25 mouse cellular contexts compared by ENCODE assay signal in genomic region chr13:36284097-36284496, GRCm38 (mm10).
DNase-seq lines count a peak whose midpoint lies in the region; ATAC-seq and TF ChIP-seq lines count a peak whose summit lies in the region.
"Had no signal": no experiment of that assay in that cellular context is flagged by ENCODE, and none has a peak within 500 bp of the region (broad histone marks: within the 10 kb centered on the region; RNA-seq: fewer than 3 reads in every experiment).

No protein-coding gene starts in this region.

- WGBS in neural tube, embryonic 11.5 days = 61% methylated on average over 1 of the region's 1 CpGs
- WGBS in hindbrain, embryonic 12.5 days = 35% methylated on average over 1 of the region's 1 CpGs
- WGBS in midbrain, embryonic 14.5 days = 14% methylated on average over 1 of the region's 1 CpGs
- WGBS in thymus, adult 2 months = 86% methylated on average over 1 of the region's 1 CpGs

- TF ChIP-seq POLR2A in thymus, adult 2 months (IDR thresholded peaks at IDR 0.05; ENCODE audit: control insufficient read depth, extremely low read depth, insufficient read depth, low read length, poor library complexity) = no peak

- peaks cover 5% of the 10 kb centered on the region; the same call in 1 of the 2 replicates for H3K4me1 ChIP-seq in neural tube, embryonic 11.5 days (ENCODE audit: control insufficient read depth, insufficient read depth, low read length)
- H3K4me1 ChIP-seq in hindbrain, embryonic 12.5 days = peaks cover 23% of the 10 kb centered on the region
- peaks cover 31% of the 10 kb centered on the region for H3K4me1 ChIP-seq in midbrain, embryonic 14.5 days (ENCODE audit: control insufficient read depth, insufficient read depth, low read length)
- no peaks in the 10 kb centered on the region for H3K4me1 ChIP-seq in thymus, adult 2 months (replicated peaks; ENCODE audit: control insufficient read depth, insufficient read depth, low read length)
- H3K4me1 ChIP-seq: intestine, embryonic 15.5 days; liver, embryonic 13.5 days had no signal

- H3K9me3 ChIP-seq in neural tube, embryonic 11.5 days (ENCODE audit: control insufficient read depth, low read length) = no peaks in the 10 kb centered on the region
- no peaks in the 10 kb centered on the region for H3K9me3 ChIP-seq in hindbrain, embryonic 12.5 days (replicated peaks)
- no peaks in the 10 kb centered on the region for H3K9me3 ChIP-seq in midbrain, embryonic 14.5 days (ENCODE audit: control insufficient read depth, low read length)
- H3K9me3 ChIP-seq: embryonic facial prominence, embryonic 12.5 days; intestine, embryonic 15.5 days; limb, embryonic 13.5 days; liver, embryonic 13.5 days had no signal

- TF ChIP-seq CTCF in thymus, adult 2 months (IDR thresholded peaks at IDR 0.05; ENCODE audit: borderline replicate concordance, control insufficient read depth, extremely low read depth, insufficient read depth, low read length, poor library complexity) = no peak

- H3K9ac ChIP-seq in neural tube, embryonic 11.5 days (ENCODE audit: low read length) = no peak overlapping the region
- no peak overlapping the region for H3K9ac ChIP-seq in hindbrain, embryonic 12.5 days
- no peak overlapping the region for H3K9ac ChIP-seq in midbrain, embryonic 14.5 days (replicated peaks; ENCODE audit: low read length)
- H3K9ac ChIP-seq: embryonic facial prominence, embryonic 12.5 days; intestine, embryonic 15.5 days; limb, embryonic 13.5 days; liver, embryonic 13.5 days; lung, embryonic 14.5 days had no signal

- no peak for ATAC-seq in neural tube, embryonic 11.5 days (ENCODE audit: insufficient read depth, low FRiP score, low TSS enrichment)
- no peak for ATAC-seq in hindbrain, embryonic 12.5 days (ENCODE audit: low FRiP score)
- ATAC-seq in midbrain, embryonic 14.5 days (ENCODE audit: low FRiP score, low TSS enrichment) = no peak
- ATAC-seq: CD4-positive, CD25-positive, alpha-beta regulatory T cell, adult 4 months; intestine, embryonic 15.5 days had no signal

- no peaks in the 10 kb centered on the region for H3K36me3 ChIP-seq in neural tube, embryonic 11.5 days (ENCODE audit: control insufficient read depth, insufficient read depth, low read length)
- H3K36me3 ChIP-seq in hindbrain, embryonic 12.5 days = no peaks in the 10 kb centered on the region
- no peaks in the 10 kb centered on the region for H3K36me3 ChIP-seq in midbrain, embryonic 14.5 days (ENCODE audit: control insufficient read depth, insufficient read depth, low read length)
- H3K36me3 ChIP-seq in thymus, adult 2 months (ENCODE audit: control insufficient read depth, insufficient read depth, low read length) = no peaks in the 10 kb centered on the region
- H3K36me3 ChIP-seq: embryonic facial prominence, embryonic 12.5 days; intestine, embryonic 15.5 days; limb, embryonic 13.5 days; liver, embryonic 13.5 days had no signal

- no peaks in the 10 kb centered on the region for H3K27me3 ChIP-seq in neural tube, embryonic 11.5 days (ENCODE audit: control insufficient read depth, insufficient read depth, low read length)
- peaks cover 29% of the 10 kb centered on the region for H3K27me3 ChIP-seq in hindbrain, embryonic 12.5 days
- peaks cover 42% of the 10 kb centered on the region for H3K27me3 ChIP-seq in midbrain, embryonic 14.5 days (ENCODE audit: control insufficient read depth, insufficient read depth, low read length)
- no peaks in the 10 kb centered on the region for H3K27me3 ChIP-seq in thymus, adult 2 months (ENCODE audit: control insufficient read depth, insufficient read depth, low read length)
- H3K27me3 ChIP-seq: embryonic facial prominence, embryonic 12.5 days; intestine, embryonic 15.5 days; limb, embryonic 13.5 days; liver, embryonic 13.5 days; Patski had no signal

- no peak overlapping the region for H3K4me2 ChIP-seq in neural tube, embryonic 11.5 days (ENCODE audit: low read depth)
- no peak overlapping the region for H3K4me2 ChIP-seq in hindbrain, embryonic 12.5 days (replicated peaks)
- 0 out of 2 replicates have a peak overlapping the region, but pooled peaks have one; percentile 38 for H3K4me2 ChIP-seq in midbrain, embryonic 14.5 days (ENCODE audit: low read length)
- H3K4me2 ChIP-seq: embryonic facial prominence, embryonic 12.5 days; intestine, embryonic 15.5 days; limb, embryonic 13.5 days; liver, embryonic 13.5 days; lung, embryonic 14.5 days had no signal

- H3K4me3 ChIP-seq in neural tube, embryonic 11.5 days (ENCODE audit: low read depth, low read length) = no peak overlapping the region
- H3K4me3 ChIP-seq in hindbrain, embryonic 12.5 days = no peak overlapping the region
- H3K4me3 ChIP-seq in midbrain, embryonic 14.5 days (replicated peaks; ENCODE audit: low read depth, low read length) = no peak overlapping the region
- no peak overlapping the region for H3K4me3 ChIP-seq in thymus, adult 2 months (ENCODE audit: control insufficient read depth, insufficient read depth, low read length)
- H3K4me3 ChIP-seq: embryonic facial prominence, embryonic 12.5 days; erythroblast, embryonic 14.5 days; heart, adult 2 months; intestine, embryonic 15.5 days; limb, embryonic 13.5 days; liver, embryonic 13.5 days had no signal

- 0 out of 2 replicates have a peak overlapping the region, but pooled peaks have one; percentile 11 for H3K27ac ChIP-seq in neural tube, embryonic 11.5 days (ENCODE audit: low read depth, low read length)
- peak overlapping the region; percentile 64; the same call in 1 of the 2 replicates for H3K27ac ChIP-seq in hindbrain, embryonic 12.5 days
- H3K27ac ChIP-seq in midbrain, embryonic 14.5 days (replicated peaks; ENCODE audit: low read depth, low read length) = peak overlapping the region; percentile 82
- no peak overlapping the region for H3K27ac ChIP-seq in thymus, adult 2 months (ENCODE audit: control insufficient read depth, insufficient read depth, low read length)
- H3K27ac ChIP-seq: embryonic facial prominence, embryonic 12.5 days; heart, adult 2 months; intestine, embryonic 15.5 days; limb, embryonic 13.5 days; liver, embryonic 13.5 days had no signal

- DNase-seq in embryo, embryonic 11 days = peak; percentile 16
- no peak for DNase-seq in embryo, embryonic 10 days (ENCODE audit: low spot score)
- DNase-seq in neural tube, embryonic 11.5 days (ENCODE audit: low spot score) = no peak
- DNase-seq in neural tube, embryonic 10.5 days (ENCODE audit: extremely low spot score, low spot score) = no peak
- peak; percentile 40 for DNase-seq in midbrain, embryonic 14.5 days
- DNase-seq in urinary bladder, postnatal 10 days (ENCODE audit: low spot score) = no peak
- DNase-seq in thymus, adult 2 months = no peak
- DNase-seq: adrenal gland, postnatal 14 days; cerebellum, adult 18-20 months; cerebellum, postnatal 36 days; gastrocnemius, postnatal 14 days; heart, adult 2 months; heart, postnatal 36 days; kidney, adult 9 months; kidney, postnatal 4 days; liver, embryonic 13.5 days; lung, embryonic 14.5 days; right cerebral cortex, postnatal 4 days had no signal

Comparison
In these comparisons a context has a peak if more than half of its experiments do, and no peak if none do; other contexts are left out.
1. DNase-seq: peak in embryo, embryonic 11 days (single experiment) and midbrain, embryonic 14.5 days (single experiment); none in embryo, embryonic 10 days (single experiment), neural tube, embryonic 11.5 days (single experiment), neural tube, embryonic 10.5 days (single experiment), urinary bladder, postnatal 10 days (single experiment) and thymus, adult 2 months (single experiment).